ENCODE assay signal across 17 mouse cellular contexts in genomic region chr5:5004740-5005139, GRCm38 (mm10).
"Had no signal": no experiment of that assay in that cellular context is flagged by ENCODE, and none has a peak within 500 bp of the region (broad histone marks: within the 10 kb centered on the region; RNA-seq: fewer than 3 reads in every experiment).

No protein-coding gene starts in this region.

- DNase-seq: retina, postnatal 1 day; right cerebral cortex, adult 18-20 months; right cerebral cortex, postnatal 14 days; right cerebral cortex, postnatal 25 days; right cerebral cortex, postnatal 4 days; spleen, adult 18-20 months; thymus, adult 18-20 months; thymus, adult 2 months; thymus, postnatal 14 days; thymus, postnatal 25 days; thymus, postnatal 36 days; thymus, postnatal 4 days had no signal

- H3K27me3 ChIP-seq: neural tube, embryonic 12.5 days; neural tube, embryonic 13.5 days; neural tube, embryonic 15.5 days; stomach, embryonic 15.5 days had no signal

- H3K36me3 ChIP-seq: neural tube, embryonic 12.5 days; neural tube, embryonic 13.5 days; neural tube, embryonic 15.5 days; stomach, embryonic 15.5 days had no signal

- H3K27ac ChIP-seq: neural tube, embryonic 12.5 days; neural tube, embryonic 13.5 days; neural tube, embryonic 15.5 days; stomach, embryonic 15.5 days; stomach, postnatal 0 days had no signal

- H3K4me2 ChIP-seq: neural tube, embryonic 12.5 days; neural tube, embryonic 13.5 days; neural tube, embryonic 15.5 days; stomach, embryonic 15.5 days had no signal

- H3K9me3 ChIP-seq: neural tube, embryonic 12.5 days; neural tube, embryonic 13.5 days; neural tube, embryonic 15.5 days; stomach, embryonic 15.5 days had no signal

- H3K4me3 ChIP-seq: neural tube, embryonic 12.5 days; neural tube, embryonic 13.5 days; neural tube, embryonic 15.5 days; stomach, embryonic 15.5 days had no signal

- H3K9ac ChIP-seq: neural tube, embryonic 12.5 days; neural tube, embryonic 13.5 days; neural tube, embryonic 15.5 days; stomach, embryonic 15.5 days had no signal

- H3K4me1 ChIP-seq: neural tube, embryonic 12.5 days; stomach, embryonic 15.5 days had no signal
